Mouse (Mus musculus) hindbrain, embryonic 13.5 days (tissue): ENCODE data around the gene Zfp618. TPM values are rescaled to one million over a fixed set of nuclear protein-coding genes. Genes with fewer than 3 reads are reported as not detected.

Source experiments
- ATAC-seq: fragments of 200-750 bp; cut with Nextera tagmentation; 2 replicates; pipeline ENCODE4 v1.8.0; 2017; ENCODE audit warnings: moderate TSS enrichment; ENCODE audit not compliant: low FRiP score
- H3K27ac ChIP-seq: fragments of 300-500 bp; sonication (generic); 2 replicates; pipeline ENCODE4 v1.5.1; 2015; ENCODE audit warnings: inconsistent platforms, mild to moderate bottlenecking, moderate library complexity
- H3K27me3 ChIP-seq: fragments of 300-500 bp; sonication (generic); 2 replicates; pipeline ENCODE4 v1.6.1; 2015; ENCODE audit warnings: mild to moderate bottlenecking, inconsistent platforms
- H3K36me3 ChIP-seq: fragments of 300-500 bp; sonication (generic); 2 replicates; pipeline ENCODE4 v1.6.1; 2015; ENCODE audit warnings: mild to moderate bottlenecking, inconsistent platforms
- H3K4me1 ChIP-seq: fragments of 300-500 bp; sonication (generic); replicated peaks from 2 replicates; pipeline ENCODE4 v1.6.1; 2015; ENCODE audit warnings: inconsistent platforms
- H3K4me2 ChIP-seq: fragments of 300-500 bp; sonication (generic); 2 replicates; pipeline ENCODE4 v1.6.1; 2015; ENCODE audit warnings: inconsistent platforms, mild to moderate bottlenecking, moderate library complexity
- H3K4me3 ChIP-seq: fragments of 300-500 bp; sonication (generic); 2 replicates; pipeline ENCODE4 v1.5.1; 2015; ENCODE audit warnings: mild to moderate bottlenecking, inconsistent platforms
- H3K9ac ChIP-seq: fragments of 300-500 bp; sonication (generic); 2 replicates; pipeline ENCODE4 v1.6.1; 2015; ENCODE audit warnings: mild to moderate bottlenecking, inconsistent platforms
- H3K9me3 ChIP-seq: fragments of 300-500 bp; sonication (generic); 2 replicates; pipeline ENCODE4 v1.6.1; 2016; ENCODE audit warnings: inconsistent platforms
- WGBS: fragments of 180-500 bp; shearing (Covaris S2); methylation state at CpG from one replicate; pipeline ENCODE4 v1.1.7; 2015; 5-methylcytosine and 5-hydroxymethylcytosine counted together
- polyA plus RNA-seq: library from polyadenylated mRNA; unstranded; fragments of >200 nt; fragmentation: Nextera tagmentation; extraction: Ambion mirVana; gene quantifications from 2 replicates; pipeline ENCODE4 v1.2.1, GENCODE M21; 2015

The Zfp618 gene
- polyA plus RNA-seq, 1 experiment from 2014 or later, result 37.9 TPM

DNA sequence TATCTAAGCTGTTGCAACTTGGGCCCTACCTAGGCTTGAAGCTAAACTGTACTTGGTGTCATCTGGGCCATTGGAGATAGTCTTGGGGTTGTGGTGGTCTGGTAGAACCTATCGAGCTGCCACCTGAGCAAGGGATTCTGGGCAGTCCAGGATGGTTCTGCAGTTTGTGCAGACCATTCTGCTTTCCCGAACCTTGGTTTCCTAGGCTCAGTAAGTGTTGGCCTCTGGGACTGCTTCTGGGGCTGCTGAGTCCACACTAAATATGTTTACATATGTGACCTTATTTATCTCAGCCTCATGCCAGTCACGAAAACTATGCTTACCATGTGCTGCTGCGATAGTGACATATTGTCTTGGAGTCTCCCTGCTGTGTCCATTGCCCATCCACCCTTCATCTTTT, 93.3 kb downstream of the Zfp618 start:
- peak overlapping the region; percentile 90 for H3K27ac ChIP-seq
- peaks cover 17% of the 10 kb centered on the region; the same call in 1 of the 2 replicates for H3K36me3 ChIP-seq
- 89% methylated on average over 4 of the region's 4 CpGs for WGBS
- no peak overlapping the region for H3K4me2 ChIP-seq
- H3K9me3 ChIP-seq, result no peaks in the 10 kb centered on the region
- H3K4me3 ChIP-seq, result no peak overlapping the region
- no peak overlapping the region for H3K9ac ChIP-seq
- ATAC-seq, result no peak
- peaks cover 56% of the 10 kb centered on the region for H3K4me1 ChIP-seq
- no peaks in the 10 kb centered on the region for H3K27me3 ChIP-seq

DNA sequence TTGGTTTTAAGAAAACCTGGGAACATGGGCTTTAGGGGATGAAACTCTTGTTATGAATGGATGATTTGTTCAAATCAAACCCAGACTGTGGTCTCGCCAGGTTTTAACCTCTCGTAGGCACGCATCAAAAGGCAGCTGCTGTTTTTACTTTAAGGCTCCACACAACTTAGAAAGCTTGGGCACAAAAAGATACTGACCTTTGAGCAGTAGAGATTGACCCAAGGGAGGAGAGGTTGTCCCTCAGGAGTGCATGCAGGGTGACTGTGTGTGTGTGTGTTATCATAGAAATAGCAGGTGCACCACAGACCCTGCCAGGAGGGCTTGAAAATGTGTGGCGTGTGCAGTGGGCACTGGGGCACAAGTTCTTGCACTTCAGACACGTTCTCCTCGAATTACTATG, 95.0 kb downstream of the Zfp618 start:
- Histone ChIP-seq H3K4me3 (no peak overlapping the region), H3K27ac (peak overlapping the region; percentile 66), H3K4me1 (peaks cover 50% of the 10 kb centered on the region), H3K9me3 (no peaks in the 10 kb centered on the region), H3K36me3 (peaks cover 17% of the 10 kb centered on the region; the same call in 1 of the 2 replicates), H3K9ac (no peak overlapping the region), H3K27me3 (no peaks in the 10 kb centered on the region), H3K4me2 (no peak overlapping the region)
- 79% methylated on average over 6 of the region's 6 CpGs for WGBS
- no peak for ATAC-seq

DNA sequence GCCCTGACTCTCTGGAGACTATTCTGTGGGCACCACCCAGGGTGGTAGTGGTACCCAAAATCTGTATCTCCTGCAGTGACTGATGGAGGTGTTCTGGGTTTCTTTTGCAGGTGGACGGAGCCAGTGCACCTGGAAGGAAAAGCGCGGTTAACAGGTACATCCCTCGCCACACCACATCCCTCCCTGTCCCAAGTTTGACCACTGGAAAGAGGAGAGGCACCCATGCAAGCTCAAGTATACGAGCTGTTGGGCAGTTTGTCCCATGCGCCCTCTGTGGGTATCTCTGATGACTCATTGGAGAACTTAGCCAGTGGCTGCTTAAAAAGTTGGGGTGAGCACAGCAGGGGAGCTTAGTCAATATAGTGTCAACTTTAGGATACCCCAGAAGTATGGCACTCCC, 96.0 kb downstream of the Zfp618 start:
- Histone ChIP-seq H3K4me3 (no peak overlapping the region), H3K9ac (no peak overlapping the region), H3K27me3 (no peaks in the 10 kb centered on the region), H3K4me1 (peaks cover 43% of the 10 kb centered on the region), H3K9me3 (no peaks in the 10 kb centered on the region), H3K4me2 (no peak overlapping the region), H3K36me3 (peaks cover 17% of the 10 kb centered on the region; the same call in 1 of the 2 replicates), H3K27ac (peak overlapping the region; percentile 66)
- ATAC-seq, result no peak
- WGBS, result 95% methylated on average over 6 of the region's 6 CpGs

DNA sequence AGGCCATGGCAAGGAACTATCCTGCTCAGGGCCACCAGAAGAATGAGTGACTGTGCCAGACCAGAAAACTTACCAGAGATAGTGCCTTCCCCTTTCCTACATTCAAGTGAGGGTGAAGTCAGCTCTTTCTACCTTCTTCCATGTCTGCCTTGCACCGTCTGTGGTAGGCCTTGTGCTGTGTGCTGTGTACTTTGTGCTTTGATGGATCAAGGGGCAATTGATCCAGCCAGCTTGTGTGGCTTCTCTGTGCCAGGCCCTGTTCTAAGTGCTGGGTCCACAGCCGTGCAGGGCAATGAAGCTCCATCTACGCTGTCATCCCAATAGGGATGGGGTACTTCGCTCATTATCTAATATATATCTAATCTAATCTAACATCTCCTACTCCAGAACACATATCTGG, 98.0 kb downstream of the Zfp618 start:
- 97% methylated on average over 4 of the region's 4 CpGs for WGBS
- ATAC-seq, result no peak
- H3K36me3 ChIP-seq, result peaks cover 17% of the 10 kb centered on the region; the same call in 1 of the 2 replicates

DNA sequence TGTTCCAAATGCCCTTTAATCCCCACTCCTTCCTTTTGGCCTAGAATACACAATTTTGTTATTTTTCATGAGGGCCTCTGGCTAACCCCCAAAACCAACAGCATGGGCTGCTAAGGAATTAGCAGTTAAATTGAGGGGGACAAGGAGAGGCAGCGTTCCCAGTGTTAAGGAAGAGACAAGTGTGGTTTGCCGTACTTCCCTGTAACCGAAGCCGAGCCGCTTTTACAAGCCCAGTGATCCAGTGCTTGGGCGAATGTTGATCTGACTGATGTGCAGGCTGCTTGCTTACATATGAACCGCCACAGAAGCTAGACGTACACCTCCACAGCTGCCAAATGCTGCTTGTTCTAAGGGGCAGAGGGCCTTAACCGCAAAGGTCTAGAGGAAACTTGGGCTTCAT, 99.5 kb downstream of the Zfp618 start:
- Histone ChIP-seq H3K9ac (no peak overlapping the region), H3K4me3 (no peak overlapping the region), H3K4me1 (peaks cover 27% of the 10 kb centered on the region), H3K27me3 (no peaks in the 10 kb centered on the region), H3K27ac (no peak overlapping the region), H3K4me2 (no peak overlapping the region), H3K9me3 (no peaks in the 10 kb centered on the region), H3K36me3 (peaks cover 17% of the 10 kb centered on the region; the same call in 1 of the 2 replicates)
- no peak for ATAC-seq
- 93% methylated on average over 9 of the region's 9 CpGs for WGBS

More for the DNA sequence above, 98.0 kb downstream of the Zfp618 start:
- H3K4me1 ChIP-seq, result peaks cover 29% of the 10 kb centered on the region
- no peak overlapping the region for H3K9ac ChIP-seq
- H3K4me3 ChIP-seq, result no peak overlapping the region
- H3K27me3 ChIP-seq, result no peaks in the 10 kb centered on the region
- no peak overlapping the region for H3K27ac ChIP-seq
- no peak overlapping the region for H3K4me2 ChIP-seq
- no peaks in the 10 kb centered on the region for H3K9me3 ChIP-seq

DNA sequence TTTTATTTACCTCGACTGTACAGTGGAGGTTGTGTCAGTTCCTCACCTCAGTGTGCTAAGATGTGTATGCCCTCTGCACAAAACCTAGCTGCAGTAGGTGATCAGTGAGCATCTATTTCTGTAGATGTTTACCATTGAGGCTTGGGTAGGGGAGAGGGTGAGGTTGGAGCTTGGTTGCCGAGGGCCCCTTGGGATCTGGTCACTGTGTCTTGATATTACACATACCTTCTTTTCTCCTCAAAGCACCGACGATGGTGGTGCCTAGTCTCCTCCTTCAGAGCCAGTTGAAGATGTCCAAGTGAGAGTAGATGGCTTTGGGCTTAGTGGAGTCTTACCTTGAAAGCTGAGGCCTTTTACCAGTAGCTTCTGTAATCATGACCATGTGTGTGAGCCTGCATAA, 101.4 kb downstream of the Zfp618 start:
- Histone ChIP-seq H3K4me2 (no peak overlapping the region), H3K27me3 (no peaks in the 10 kb centered on the region), H3K9me3 (no peaks in the 10 kb centered on the region), H3K4me3 (no peak overlapping the region), H3K9ac (no peak overlapping the region), H3K27ac (no peak overlapping the region), H3K36me3 (peaks cover 16% of the 10 kb centered on the region; the same call in 1 of the 2 replicates), H3K4me1 (0 out of 2 replicates have a peak, but pooled peaks cover 20% of the 10 kb centered on the region)
- no peak for ATAC-seq
- WGBS, result 97% methylated on average over 4 of the region's 4 CpGs

DNA sequence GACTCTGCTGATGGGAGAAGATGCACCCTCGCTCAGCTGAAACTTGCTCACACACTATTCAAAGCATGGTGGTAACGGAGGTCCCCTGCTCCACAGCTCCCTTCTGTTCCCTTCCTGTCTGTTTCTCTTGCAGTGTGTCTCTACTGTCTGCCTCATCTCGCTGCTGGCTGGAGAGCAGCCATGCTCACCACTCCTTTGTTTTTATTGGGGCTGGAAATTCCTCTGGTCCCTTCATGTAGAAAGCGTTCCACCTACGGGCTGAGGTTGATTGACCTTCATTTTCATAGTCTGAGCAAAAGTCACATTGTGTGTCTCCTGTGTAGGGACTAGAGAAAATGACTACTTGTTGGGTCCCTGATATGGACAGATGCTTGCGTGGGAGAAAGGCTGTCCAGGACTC, 102.4 kb downstream of the Zfp618 start:
- Histone ChIP-seq H3K27ac (no peak overlapping the region), H3K9ac (no peak overlapping the region), H3K4me1 (peaks cover 20% of the 10 kb centered on the region; the same call in 1 of the 2 replicates), H3K27me3 (no peaks in the 10 kb centered on the region), H3K4me2 (no peak overlapping the region), H3K9me3 (no peaks in the 10 kb centered on the region), H3K36me3 (peaks cover 8% of the 10 kb centered on the region; the same call in 1 of the 2 replicates), H3K4me3 (no peak overlapping the region)
- 82% methylated on average over 6 of the region's 6 CpGs for WGBS
- no peak for ATAC-seq

DNA sequence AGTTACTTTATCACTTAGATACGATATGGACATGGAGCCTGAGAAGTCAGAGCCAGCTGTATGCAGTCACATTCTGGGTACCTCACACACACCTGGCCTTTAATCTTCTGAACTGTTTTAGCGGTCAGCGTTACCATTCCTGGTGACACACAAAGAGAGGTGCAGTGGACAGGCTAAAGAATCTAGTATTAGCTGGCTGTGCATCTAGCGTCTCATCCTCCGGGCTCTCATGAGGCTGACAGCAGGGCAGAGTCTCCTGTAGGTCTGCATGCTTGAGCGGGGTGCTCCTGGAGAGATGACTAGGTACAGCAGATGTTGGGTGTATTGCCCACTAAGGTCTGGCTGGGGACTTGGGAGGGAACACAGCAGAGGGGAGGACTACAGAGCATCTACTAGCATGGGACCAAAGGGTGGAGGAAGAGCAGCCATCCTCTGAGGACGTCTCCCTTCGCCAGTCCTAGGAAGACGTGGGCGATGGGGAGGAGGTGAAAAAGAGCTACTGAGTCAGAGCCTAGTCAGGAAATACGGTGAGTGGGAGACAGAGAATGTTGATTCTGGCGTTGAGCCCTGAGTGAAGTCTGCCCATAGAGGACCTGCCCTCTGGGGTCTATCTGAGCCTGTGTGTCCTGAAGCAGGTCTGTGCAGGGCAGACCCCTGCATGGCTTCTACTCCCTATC, 103.3 kb downstream of the Zfp618 start:
- no peaks in the 10 kb centered on the region for H3K27me3 ChIP-seq
- H3K9ac ChIP-seq, result no peak overlapping the region
- H3K9me3 ChIP-seq, result no peaks in the 10 kb centered on the region
- no peak overlapping the region for H3K4me2 ChIP-seq
- H3K27ac ChIP-seq, result no peak overlapping the region
- ATAC-seq, result no peak
- H3K4me3 ChIP-seq, result no peak overlapping the region
- peaks cover 20% of the 10 kb centered on the region; the same call in 1 of the 2 replicates for H3K4me1 ChIP-seq
- 91% methylated on average over 12 of the region's 12 CpGs for WGBS
- no peaks in the 10 kb centered on the region for H3K36me3 ChIP-seq

DNA sequence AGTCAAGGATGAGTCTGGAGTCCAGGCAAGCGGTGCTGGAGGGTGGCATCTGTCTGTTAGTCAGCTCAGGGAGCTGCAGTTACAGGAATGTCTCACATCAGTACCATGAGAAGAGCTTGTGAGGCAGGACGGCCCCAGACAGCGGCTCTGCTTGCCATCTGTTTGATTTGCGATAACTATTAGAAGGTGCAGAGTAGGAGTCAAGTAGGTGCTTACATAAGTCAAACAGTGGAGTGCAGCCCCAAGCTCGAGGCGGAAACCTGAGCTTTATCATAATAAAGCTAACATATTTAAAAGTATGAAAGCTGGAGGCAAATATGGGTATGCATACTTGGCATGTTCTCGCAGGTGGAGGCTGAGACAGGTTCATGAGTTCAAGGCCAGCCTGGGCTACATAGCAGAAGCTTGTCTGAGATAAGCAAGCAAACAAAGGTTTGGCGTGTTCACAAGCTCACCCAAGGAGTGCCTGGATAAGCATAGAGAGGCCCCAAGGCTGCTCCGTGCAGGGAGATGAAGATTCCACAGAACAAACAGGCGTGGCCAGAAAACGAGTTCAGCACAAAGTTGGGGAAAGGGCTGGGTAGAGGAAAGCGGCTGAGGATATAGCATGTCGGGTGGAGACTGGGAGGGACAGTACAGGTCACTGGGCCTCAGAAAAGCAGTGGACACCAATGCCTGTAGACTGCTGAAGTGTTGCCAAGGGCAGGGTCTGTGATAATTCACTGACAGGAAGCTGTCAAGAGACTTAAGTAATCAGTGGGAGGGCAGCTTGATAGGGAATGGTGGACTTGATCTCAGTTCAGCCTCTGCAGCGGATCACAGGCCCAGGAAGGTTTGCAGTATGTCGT, 106.3 kb downstream of the Zfp618 start:
- H3K4me1 ChIP-seq, result peaks cover 16% of the 10 kb centered on the region; the same call in 1 of the 2 replicates
- H3K36me3 ChIP-seq, result no peaks in the 10 kb centered on the region
- WGBS, result 84% methylated on average over 15 of the region's 15 CpGs
- ATAC-seq, result no peak
- no peaks in the 10 kb centered on the region for H3K9me3 ChIP-seq
- no peak overlapping the region for H3K4me3 ChIP-seq
- H3K4me2 ChIP-seq, result no peak overlapping the region
- H3K27ac ChIP-seq, result no peak overlapping the region
- H3K27me3 ChIP-seq, result no peaks in the 10 kb centered on the region
- H3K9ac ChIP-seq, result no peak overlapping the region

DNA sequence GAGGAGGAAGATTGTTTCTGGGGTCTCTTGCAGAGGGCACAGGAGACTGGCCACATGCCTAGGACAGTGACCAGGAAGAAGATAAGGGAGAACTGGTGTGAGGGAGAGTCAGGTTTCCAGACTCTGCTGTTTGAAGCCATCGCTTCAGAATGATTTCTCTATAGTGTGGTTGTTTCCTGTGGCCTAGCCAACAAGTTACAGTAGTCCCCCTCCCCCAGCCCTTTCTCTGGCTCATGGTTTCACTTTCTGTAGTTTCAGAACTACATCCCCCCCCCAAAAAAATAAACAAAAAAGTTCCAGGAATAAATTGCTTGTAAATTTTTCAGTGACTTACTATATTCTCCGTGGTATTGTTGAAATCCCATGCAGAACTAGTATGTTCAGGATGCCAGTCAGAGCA, 107.8 kb downstream of the Zfp618 start:
- no peak overlapping the region for H3K4me3 ChIP-seq
- H3K4me2 ChIP-seq, result no peak overlapping the region
- peaks cover 16% of the 10 kb centered on the region; the same call in 1 of the 2 replicates for H3K4me1 ChIP-seq
- H3K9me3 ChIP-seq, result no peaks in the 10 kb centered on the region
- 87% methylated on average over 2 of the region's 2 CpGs for WGBS
- no peak overlapping the region for H3K9ac ChIP-seq
- ATAC-seq, result no peak
- no peaks in the 10 kb centered on the region for H3K27me3 ChIP-seq
- peaks cover 15% of the 10 kb centered on the region for H3K36me3 ChIP-seq
- no peak overlapping the region for H3K27ac ChIP-seq

DNA sequence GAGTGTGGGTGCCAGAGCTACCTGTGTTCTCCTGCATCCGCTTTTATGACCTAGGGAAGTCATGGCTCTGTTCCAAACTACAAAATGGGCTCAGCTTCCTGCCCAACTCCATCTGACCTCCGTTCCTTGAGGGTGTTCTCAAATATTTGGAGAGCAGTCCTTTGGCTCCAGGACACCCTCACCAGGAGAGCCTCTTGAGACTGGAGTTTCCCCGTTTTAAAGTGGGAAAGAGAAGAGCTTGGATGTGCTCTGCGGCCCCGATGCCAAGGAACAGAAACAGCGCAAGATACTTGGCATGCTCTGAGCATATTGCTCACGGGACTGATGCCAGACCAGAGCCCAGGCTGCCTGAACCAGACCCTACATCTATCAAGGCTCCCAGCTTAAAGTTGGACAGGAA, 113.8 kb downstream of the Zfp618 start:
- H3K4me2 ChIP-seq, result no peak overlapping the region
- H3K4me3 ChIP-seq, result no peak overlapping the region
- H3K27me3 ChIP-seq, result no peaks in the 10 kb centered on the region
- H3K9me3 ChIP-seq, result no peaks in the 10 kb centered on the region
- no peak for ATAC-seq
- 87% methylated on average over 7 of the region's 7 CpGs for WGBS
- H3K36me3 ChIP-seq, result peaks cover 64% of the 10 kb centered on the region
- H3K27ac ChIP-seq, result no peak overlapping the region
- no peaks in the 10 kb centered on the region; the same call in 1 of the 2 replicates for H3K4me1 ChIP-seq
- no peak overlapping the region for H3K9ac ChIP-seq

DNA sequence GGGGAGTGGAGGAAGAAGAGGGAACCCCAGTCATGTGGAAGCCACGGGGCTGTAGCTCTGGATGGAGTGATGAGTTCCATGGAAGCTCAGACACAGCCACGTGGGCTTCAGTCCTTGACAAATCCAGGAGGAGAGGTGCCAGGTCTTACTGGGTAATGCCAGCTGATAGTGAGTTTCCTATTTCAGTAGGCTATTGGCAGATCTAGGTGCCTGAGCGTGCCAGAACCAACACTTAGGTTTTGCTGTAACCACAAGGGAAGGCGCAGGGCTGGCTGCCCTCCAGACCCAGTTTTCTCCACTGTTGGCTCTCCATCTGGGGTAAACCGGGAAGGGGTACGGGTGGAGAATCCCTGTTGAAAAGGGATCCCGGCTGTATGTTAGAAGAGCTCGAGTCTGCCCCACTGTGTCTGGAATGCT, 119.1 kb downstream of the Zfp618 start:
- H3K27me3 ChIP-seq, result no peaks in the 10 kb centered on the region
- peaks cover 79% of the 10 kb centered on the region for H3K36me3 ChIP-seq
- ATAC-seq, result no peak
- H3K9me3 ChIP-seq, result no peaks in the 10 kb centered on the region
- H3K9ac ChIP-seq, result no peak overlapping the region
- H3K4me3 ChIP-seq, result no peak overlapping the region
- peak overlapping the region; percentile 58 for H3K27ac ChIP-seq
- H3K4me2 ChIP-seq, result no peak overlapping the region
- WGBS, result 81% methylated on average over 8 of the region's 8 CpGs
- H3K4me1 ChIP-seq, result peaks cover 14% of the 10 kb centered on the region; the same call in 1 of the 2 replicates
